Mouse (Mus musculus): ENCODE results near the gene Prm1.

GRCm38 (mm10) chr16:10821387-10821786 is 15.7 kb upstream of the Prm1 start:
- TF ChIP-seq MAFK (IDR thresholded peaks at IDR 0.05; ENCODE audit: insufficient read depth, low read depth, low read length) (no peak), ZNF384 (IDR thresholded peaks at IDR 0.05; ENCODE audit: low read depth, low read length) (no peak)

All from ES-E14 (cell line).